Mouse (Mus musculus) ES-Bruce4 (cell line): ENCODE results near the gene Adamts18. TPM values are rescaled to one million over a fixed set of nuclear protein-coding genes. Genes with fewer than 3 reads are reported as not detected.

ENCODE experiments used
- H3K27ac ChIP-seq: 2 replicates; pipeline ENCODE4 v1.5.1; 2012; ENCODE audit warnings: low read length, inconsistent platforms; ENCODE audit not compliant: insufficient read depth
- H3K27me3 ChIP-seq: 2 replicates; pipeline ENCODE4 v1.6.1; 2012; ENCODE audit warnings: mild to moderate bottlenecking, low read length, inconsistent platforms; ENCODE audit not compliant: control insufficient read depth, poor library complexity, insufficient read depth, severe bottlenecking
- H3K36me3 ChIP-seq: 2 replicates; pipeline ENCODE4 v1.6.1; 2012; ENCODE audit warnings: inconsistent platforms, mild to moderate bottlenecking, low read length, moderate library complexity; ENCODE audit not compliant: control insufficient read depth, poor library complexity, insufficient read depth, severe bottlenecking
- H3K4me1 ChIP-seq: one replicate; pipeline ENCODE4 v1.8.1; 2011; ENCODE audit warnings: low read length; ENCODE audit not compliant: control insufficient read depth, insufficient read depth
- H3K4me3 ChIP-seq: 2 replicates; pipeline ENCODE4 v1.5.1; 2011; ENCODE audit warnings: low read depth, mild to moderate bottlenecking, low read length
- H3K9ac ChIP-seq: 2 replicates; pipeline ENCODE4 v1.6.1; 2012; ENCODE audit warnings: low read depth, mild to moderate bottlenecking, inconsistent platforms; ENCODE audit not compliant: poor library complexity, severe bottlenecking
- H3K9me3 ChIP-seq: replicated peaks from 2 replicates; pipeline ENCODE4 v1.6.1; 2012; ENCODE audit warnings: mild to moderate bottlenecking, low read length, inconsistent platforms; ENCODE audit not compliant: control insufficient read depth, poor library complexity, insufficient read depth, severe bottlenecking
- CTCF ChIP-seq: IDR thresholded peaks from one replicate; pipeline ENCODE4 v1.8.1; 2011; ENCODE audit warnings: low read depth, low read length
- EP300 ChIP-seq: IDR thresholded peaks from 2 replicates; pipeline ENCODE4 v1.6.1; 2011; ENCODE audit warnings: low read depth, low read length; ENCODE audit not compliant: insufficient read depth
- POLR2A ChIP-seq: IDR thresholded peaks from one replicate; pipeline ENCODE4 v1.8.1; 2011; ENCODE audit warnings: low read length; ENCODE audit not compliant: insufficient read depth
- polyA plus RNA-seq: library from polyadenylated mRNA; stranded (reverse); fragments of >200 nt; gene quantifications from 2 replicates; pipeline ENCODE4 v1.2.4, GENCODE M21; 2011; ENCODE audit warnings: low read depth; ENCODE audit not compliant: missing spikeins, insufficient read depth, insufficient read length

The Adamts18 gene
- polyA plus RNA-seq, 1 experiment = 0.21 TPM

DNA sequence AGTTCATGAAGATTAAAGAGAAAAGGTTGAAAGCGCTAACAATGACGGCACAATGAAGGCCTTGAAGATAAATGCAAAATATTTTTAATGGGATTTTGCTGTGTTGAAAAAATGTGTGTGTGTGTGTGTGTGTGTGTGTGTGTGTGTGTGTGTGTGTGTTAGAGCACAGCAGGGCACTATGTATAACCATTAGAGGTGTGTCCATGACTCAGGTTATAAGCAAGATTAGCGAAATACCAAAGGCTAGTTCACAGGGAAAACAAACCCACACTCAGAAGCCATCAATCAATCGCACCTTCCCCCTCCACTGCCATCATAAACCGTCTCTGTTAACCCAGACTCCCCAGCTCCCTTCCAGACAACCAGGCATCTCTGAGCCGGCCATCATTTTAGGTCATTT, 86.4 kb downstream of the Adamts18 start:
- Histone ChIP-seq H3K36me3 (no peaks in the 10 kb centered on the region), H3K4me3 (no peak overlapping the region), H3K27ac (no peak overlapping the region), H3K4me1 (no peaks in the 10 kb centered on the region), H3K9ac (no peak overlapping the region), H3K9me3 (0 out of 2 replicates have a peak, but pooled peaks cover 3% of the 10 kb centered on the region), H3K27me3 (no peaks in the 10 kb centered on the region)
- no peak for TF ChIP-seq POLR2A
- no peak for TF ChIP-seq EP300
- no peak for TF ChIP-seq CTCF

DNA sequence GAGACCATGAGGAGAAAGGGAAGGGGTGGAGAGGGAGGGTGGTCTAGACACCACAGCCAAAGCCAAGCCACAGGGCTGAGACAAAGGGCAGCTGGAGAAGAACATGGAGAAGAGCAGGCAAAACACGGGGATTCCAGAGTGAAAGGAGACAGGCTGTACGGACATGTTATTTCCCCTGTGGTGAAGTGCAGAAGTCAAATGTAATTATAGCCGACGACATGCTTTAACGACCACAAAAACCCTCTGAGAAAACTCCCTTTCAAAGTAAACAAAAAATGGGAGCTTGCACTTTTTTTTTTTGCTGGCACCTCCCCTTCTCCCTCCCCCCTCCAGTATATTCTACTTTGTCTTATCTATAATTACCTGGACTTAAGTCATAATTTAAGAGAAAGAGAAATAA, 92.7 kb downstream of the Adamts18 start:
- TF ChIP-seq EP300 (no peak), POLR2A (no peak), CTCF (no peak)
- no peaks in the 10 kb centered on the region for H3K36me3 ChIP-seq
- no peak overlapping the region for H3K4me3 ChIP-seq
- no peaks in the 10 kb centered on the region for H3K4me1 ChIP-seq
- H3K9me3 ChIP-seq = no peaks in the 10 kb centered on the region
- no peaks in the 10 kb centered on the region for H3K27me3 ChIP-seq
- H3K27ac ChIP-seq = no peak overlapping the region
- H3K9ac ChIP-seq = no peak overlapping the region

DNA sequence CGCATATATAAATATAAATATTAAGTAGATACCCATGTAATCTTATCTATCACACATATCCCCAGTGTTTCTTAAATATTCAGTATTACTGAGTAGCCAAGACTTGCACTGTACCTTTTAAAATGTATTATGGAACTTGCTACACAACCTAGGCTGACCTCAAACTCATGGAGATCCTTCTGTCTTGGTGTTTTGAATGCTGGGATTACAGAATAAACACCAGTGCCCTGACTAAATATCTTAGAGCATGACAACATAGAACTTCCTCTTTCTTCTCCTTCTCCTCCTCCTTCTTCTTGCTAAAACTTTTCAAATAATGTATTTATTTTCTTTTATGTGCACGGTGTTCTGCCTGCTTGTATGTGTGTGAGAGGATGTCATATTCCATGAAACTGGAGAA, 95.4 kb downstream of the Adamts18 start:
- H3K27ac ChIP-seq = no peak overlapping the region
- H3K27me3 ChIP-seq = no peaks in the 10 kb centered on the region; the same call in 1 of the 2 replicates
- no peak overlapping the region for H3K4me3 ChIP-seq
- TF ChIP-seq POLR2A (no peak), CTCF (no peak), EP300 (no peak)
- no peaks in the 10 kb centered on the region for H3K36me3 ChIP-seq
- H3K9me3 ChIP-seq = no peaks in the 10 kb centered on the region
- H3K9ac ChIP-seq = no peak overlapping the region
- no peaks in the 10 kb centered on the region for H3K4me1 ChIP-seq

- TF ChIP-seq EP300 = no peak
- no peak for TF ChIP-seq POLR2A
- no peak for TF ChIP-seq CTCF
- no peaks in the 10 kb centered on the region; the same call in 1 of the 2 replicates for H3K27me3 ChIP-seq
- H3K9me3 ChIP-seq = no peaks in the 10 kb centered on the region
- H3K27ac ChIP-seq = no peak overlapping the region
- no peak overlapping the region for H3K4me3 ChIP-seq
- no peaks in the 10 kb centered on the region for H3K36me3 ChIP-seq
- no peak overlapping the region for H3K9ac ChIP-seq
- no peaks in the 10 kb centered on the region for H3K4me1 ChIP-seq
Observed at GRCm38 (mm10) chr8:113752349-113752748, 96.2 kb downstream of the Adamts18 start.

GRCm38 (mm10) chr8:113735496-113736060, 113.0 kb downstream of the Adamts18 start:
- no peaks in the 10 kb centered on the region for H3K9me3 ChIP-seq
- no peak overlapping the region for H3K9ac ChIP-seq
- no peak overlapping the region for H3K27ac ChIP-seq
- no peaks in the 10 kb centered on the region for H3K4me1 ChIP-seq
- no peak overlapping the region for H3K4me3 ChIP-seq
- TF ChIP-seq EP300 (no peak), POLR2A (no peak), CTCF (no peak)
- H3K36me3 ChIP-seq = no peaks in the 10 kb centered on the region
- H3K27me3 ChIP-seq = no peaks in the 10 kb centered on the region; the same call in 1 of the 2 replicates

DNA sequence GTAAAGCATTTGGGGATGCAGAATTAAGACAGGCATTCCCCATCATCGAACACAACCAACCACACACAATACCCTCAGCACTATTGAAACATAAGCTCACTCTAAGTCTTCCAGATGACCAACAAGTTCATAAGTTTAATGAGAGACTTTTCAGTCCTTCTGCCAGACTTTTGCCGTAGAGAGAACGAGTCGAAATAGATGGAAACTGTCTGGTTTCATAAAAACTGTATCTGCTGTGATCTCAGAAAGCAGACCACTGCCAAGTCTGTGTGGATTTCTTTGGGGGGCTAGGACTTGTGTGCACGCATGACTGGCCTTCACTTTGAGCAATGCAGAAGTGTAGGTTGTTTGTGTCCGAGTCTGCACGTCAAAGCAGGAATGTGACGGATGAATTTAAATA, 123.2 kb downstream of the Adamts18 start:
- TF ChIP-seq POLR2A = no peak
- TF ChIP-seq CTCF = no peak
- TF ChIP-seq EP300 = no peak
- Histone ChIP-seq H3K9me3 (no peaks in the 10 kb centered on the region), H3K4me1 (no peaks in the 10 kb centered on the region), H3K4me3 (no peak overlapping the region), H3K27me3 (no peaks in the 10 kb centered on the region), H3K9ac (no peak overlapping the region), H3K36me3 (no peaks in the 10 kb centered on the region), H3K27ac (no peak overlapping the region)
